Mouse (Mus musculus): ENCODE measurements around the gene C1rl. TPM values are rescaled to one million over a fixed set of nuclear protein-coding genes. Genes with fewer than 3 reads are reported as not detected.
A peak's percentile ranks its signal among the peaks of the same experiment; 100 is the strongest.

C1rl gene
- under 1 TPM; 0.28 to 0.61 TPM for total RNA-seq (2021)
- long read RNA-seq, experiment 1, partial matches to known transcripts: 0 of 1 reads
- long read RNA-seq, experiment 1, other reads (novel, unspliced or antisense): 0 of 1 reads
- long read RNA-seq, experiment 2, partial matches to known transcripts: 0 of 2 reads
- long read RNA-seq, experiment 2, other reads (novel, unspliced or antisense): 0 of 2 reads

DNA sequence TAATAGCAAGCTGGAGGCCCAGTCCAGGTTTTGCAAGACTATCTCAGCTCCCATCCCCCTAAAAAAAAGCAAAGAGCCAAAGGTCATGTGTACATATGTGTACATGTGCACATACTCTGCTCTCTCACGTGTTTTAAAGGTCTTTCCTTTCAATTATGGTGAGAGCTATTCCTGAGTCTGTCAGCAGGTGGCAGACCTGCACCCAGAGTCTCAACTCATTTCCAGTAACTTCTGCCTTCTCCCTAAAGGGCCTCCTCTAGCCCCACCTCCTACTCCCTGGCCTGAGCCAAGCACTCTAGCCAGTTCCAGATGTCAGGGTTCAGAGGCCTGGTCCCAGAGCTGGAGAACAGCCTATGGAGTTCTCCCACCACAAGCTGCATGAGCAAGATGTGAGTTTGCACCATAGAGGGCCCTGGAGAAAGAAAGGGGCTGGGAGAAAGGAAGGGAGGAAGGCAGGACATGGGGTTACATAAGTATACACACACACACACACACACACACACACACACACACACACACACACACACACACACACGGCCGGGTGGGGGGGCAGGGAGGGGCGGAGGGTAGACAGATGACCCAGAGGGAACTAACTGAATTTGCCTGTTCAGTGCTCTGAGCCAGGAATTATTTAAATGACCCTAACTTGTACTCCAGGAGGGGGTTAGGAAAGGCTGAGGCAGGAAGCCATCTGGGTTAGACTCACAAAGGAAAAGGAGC is at the start of gene C1rl:
Gene C1rl (plus strand): TSS at position 272 of the 720 bp plus-strand sequence.
- Histone ChIP-seq H3K27ac (peak within 1 kb of the TSS; percentile 82), H3K4me3 (peak within 1 kb of the TSS; percentile 9; the same call in 1 of the 2 replicates)
- peak; percentile 84 for DNase-seq
- peak; percentile 79 for TF ChIP-seq CTCF (IDR thresholded peaks at IDR 0.05)
- intact Hi-C loops (cut with DNase I): loop anchor here (5.0 kb wide), 1 partner anchor 49 kb away; the partner anchor contains the start of gene C1s1

DNA sequence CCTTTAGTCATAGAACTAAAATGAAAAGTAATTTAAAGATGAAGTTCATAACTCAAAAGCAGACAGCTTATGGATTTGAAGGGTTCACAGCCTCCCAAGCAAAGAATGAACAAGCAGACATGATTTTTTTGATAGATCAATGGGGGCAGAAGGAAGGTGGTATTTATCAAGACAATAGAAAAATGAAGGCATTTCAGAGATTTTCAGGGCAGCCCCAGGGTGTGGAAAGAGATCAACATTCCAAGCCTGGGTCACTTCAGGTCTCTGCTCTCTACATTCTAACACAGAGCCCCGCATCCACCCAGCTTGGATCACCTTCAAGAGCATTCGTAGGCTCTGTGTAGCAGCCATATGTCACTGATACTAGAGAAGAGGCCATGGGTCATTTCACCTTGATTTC is 49.6 kb upstream of the C1rl start:
- no peak for TF ChIP-seq CTCF (IDR thresholded peaks at IDR 0.05)
- Histone ChIP-seq H3K4me3 (no peak overlapping the region), H3K27ac (no peak overlapping the region)
- no peak for DNase-seq
- intact Hi-C loops (cut with DNase I): no loop called here

DNA sequence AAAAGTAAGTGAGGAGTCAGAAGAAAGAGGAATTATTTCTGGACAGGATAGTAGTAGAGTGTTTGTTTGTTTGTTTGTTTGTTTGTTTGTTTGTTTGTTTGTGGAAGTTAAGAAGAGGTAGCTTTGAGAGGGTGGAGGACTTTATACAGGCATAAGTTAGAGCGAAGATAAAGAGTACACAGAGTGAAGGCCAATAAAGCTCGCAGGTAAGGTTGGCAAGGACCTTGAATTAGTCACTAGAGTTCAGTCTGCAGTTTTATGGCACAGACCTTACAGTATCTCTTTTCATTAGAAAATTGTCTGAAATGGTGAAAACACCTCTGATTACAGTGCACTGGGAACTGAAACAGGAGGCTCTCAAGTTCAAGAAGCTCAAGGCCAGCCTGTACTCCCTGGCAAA is 46.9 kb upstream of the C1rl start:
- H3K4me3 ChIP-seq: no peak overlapping the region
- no peak for DNase-seq
- no peak for TF ChIP-seq CTCF (IDR thresholded peaks at IDR 0.05)
- intact Hi-C loops (cut with DNase I): no loop called here
- no peak overlapping the region for H3K27ac ChIP-seq

DNA sequence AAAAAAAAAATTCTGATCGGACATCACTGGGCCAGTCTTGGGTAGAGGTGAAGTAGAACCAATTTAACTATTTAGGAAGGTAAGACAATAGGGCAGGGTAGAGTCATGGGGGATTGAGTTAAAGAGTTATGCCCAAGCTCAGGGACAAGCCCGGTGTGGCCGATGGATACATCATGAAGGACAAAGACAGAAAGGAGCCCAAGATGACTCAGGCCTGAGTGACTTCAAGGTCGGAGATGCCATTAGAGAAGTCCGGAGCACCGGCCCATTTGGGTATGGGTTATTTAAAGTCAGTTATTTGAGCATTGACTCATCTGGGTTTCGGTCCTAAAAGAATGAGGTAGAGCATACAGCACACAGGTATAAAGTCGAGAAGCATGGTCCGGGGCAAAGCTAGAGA is 46.5 kb upstream of the C1rl start:
- TF ChIP-seq CTCF (IDR thresholded peaks at IDR 0.05): no peak
- intact Hi-C loops (cut with DNase I): no loop called here
- no peak for DNase-seq
- H3K27ac ChIP-seq: no peak overlapping the region
- no peak overlapping the region for H3K4me3 ChIP-seq

DNA sequence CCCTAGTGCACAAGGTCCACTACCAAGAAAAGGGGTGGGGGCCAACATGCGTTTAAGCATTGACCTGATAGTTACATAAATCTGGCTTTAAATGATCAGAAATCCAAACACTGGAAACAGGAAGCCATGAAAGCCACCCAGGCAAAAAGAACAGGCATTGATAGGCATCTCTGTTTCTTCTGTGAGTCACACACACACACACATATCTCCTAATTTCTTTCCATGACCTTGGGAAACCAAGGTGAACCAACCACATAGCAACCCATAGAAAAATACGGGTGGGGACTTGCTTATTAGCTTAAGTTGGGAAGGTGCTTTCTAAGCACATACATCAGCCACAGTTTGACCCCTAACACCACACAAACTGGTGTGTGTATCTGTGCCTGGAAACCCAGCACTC is 45.6 kb upstream of the C1rl start:
- no peak for DNase-seq
- H3K4me3 ChIP-seq: no peak overlapping the region
- H3K27ac ChIP-seq: no peak overlapping the region
- intact Hi-C loops (cut with DNase I): no loop called here
- TF ChIP-seq CTCF (IDR thresholded peaks at IDR 0.05): no peak

DNA sequence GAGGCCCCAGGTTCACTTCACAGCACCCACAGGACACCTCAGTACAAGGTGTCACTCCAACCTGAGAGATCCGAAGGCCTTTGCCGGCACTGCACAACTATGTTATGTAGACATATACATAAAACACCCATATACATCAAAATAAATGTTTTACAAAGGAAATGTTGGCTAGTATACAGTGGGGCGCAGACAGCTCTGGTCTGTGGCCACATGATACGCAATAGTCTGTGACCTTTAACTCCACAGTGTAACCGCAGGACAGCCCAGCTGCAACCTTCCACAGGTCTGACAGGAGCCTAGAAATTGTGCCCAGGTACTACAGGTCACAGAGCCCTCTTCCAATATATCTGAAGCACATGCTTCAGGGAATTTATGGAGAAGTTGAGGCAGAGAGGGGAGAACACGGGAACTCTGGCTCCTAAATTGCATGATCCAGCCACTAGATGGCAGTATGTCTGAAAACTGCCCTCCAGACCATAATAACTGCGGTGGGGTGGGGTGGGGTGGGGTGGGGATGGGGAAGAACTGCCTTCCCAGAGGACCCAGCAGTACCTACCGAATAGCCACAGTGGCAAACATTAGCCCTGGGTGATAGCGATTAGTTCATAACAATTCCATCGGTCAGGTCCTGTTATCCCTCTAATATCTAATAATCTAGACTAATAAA is 44.6 kb upstream of the C1rl start:
- H3K27ac ChIP-seq: no peak overlapping the region

DNA sequence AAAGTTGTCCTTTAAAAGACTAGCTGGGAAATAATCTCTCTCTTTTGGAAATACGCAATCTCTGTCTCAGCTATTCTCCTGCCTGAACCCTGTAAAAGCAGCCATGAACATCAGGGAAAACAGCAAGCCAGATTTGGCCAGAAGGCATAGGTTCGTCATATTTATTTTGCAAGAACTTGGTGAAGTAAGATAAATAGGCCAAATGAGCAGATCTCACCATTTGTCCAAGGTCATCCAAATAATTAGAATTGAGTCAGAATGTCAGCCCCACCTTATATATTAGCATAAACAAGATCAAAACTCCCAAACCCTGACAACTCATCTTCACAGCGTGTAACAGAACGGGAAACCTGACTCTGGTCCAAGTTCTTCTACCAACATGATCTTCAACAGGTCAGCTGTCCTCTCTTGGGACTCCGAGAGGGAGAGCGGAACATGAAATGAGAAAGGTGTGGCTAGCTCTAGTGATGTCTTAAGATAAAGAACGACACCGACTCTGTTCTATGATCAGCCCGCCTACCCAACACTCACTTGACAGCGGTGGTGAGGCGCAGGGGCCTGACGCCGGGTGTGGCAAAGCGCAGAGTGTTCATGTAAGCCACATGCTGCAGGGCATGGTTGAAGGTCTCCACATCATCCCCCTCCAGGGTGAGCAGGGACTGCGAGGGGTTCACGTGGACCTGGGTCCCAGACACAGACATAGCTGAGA is 43.8 kb upstream of the C1rl start:
- intact Hi-C loops (cut with DNase I): no loop called here
- no peak overlapping the region for H3K27ac ChIP-seq
- no peak for DNase-seq
- H3K4me3 ChIP-seq: no peak overlapping the region
- TF ChIP-seq CTCF (IDR thresholded peaks at IDR 0.05): no peak

More for the DNA sequence above, 44.6 kb upstream of the C1rl start:
- no peak for DNase-seq
- no peak overlapping the region for H3K4me3 ChIP-seq
- intact Hi-C loops (cut with DNase I): no loop called here
- peak; percentile 61 for TF ChIP-seq CTCF (IDR thresholded peaks at IDR 0.05)

DNA sequence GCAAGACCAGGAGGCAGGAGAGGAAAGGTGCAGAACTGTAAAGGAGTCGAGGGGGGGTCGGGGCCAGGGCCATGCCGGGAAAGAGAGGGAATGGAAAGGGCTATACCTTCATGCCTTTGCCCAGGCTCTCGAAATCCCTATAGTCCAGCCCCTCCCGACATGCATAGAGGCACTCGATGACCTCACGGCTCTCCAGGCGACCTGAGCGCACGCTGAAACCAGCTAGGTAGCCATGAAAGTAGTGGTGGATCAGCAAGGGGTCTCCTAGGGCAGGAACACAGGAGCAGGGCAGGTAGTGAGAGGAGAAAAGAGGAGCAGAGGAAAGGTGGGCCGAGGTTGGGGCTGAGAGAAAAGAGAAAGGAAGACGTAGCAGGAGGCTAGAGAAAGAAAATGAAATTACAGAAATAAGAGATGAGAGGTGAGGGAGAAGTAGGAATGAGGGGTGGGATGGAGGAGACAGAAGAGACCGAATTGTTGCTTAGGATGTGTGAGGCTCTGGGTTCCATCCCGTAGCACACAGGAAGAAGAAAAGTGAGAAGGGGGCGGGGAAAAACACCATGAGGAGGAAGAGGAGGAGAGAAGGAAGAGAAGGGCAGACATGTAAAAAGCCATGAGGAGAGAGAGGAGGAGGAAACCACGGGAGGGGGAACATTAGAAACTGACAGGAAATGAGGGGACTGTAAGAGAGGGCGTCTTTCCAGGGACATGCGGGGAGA is 43.1 kb upstream of the C1rl start:
- H3K4me3 ChIP-seq: no peak overlapping the region
- no peak overlapping the region for H3K27ac ChIP-seq
- TF ChIP-seq CTCF (IDR thresholded peaks at IDR 0.05): no peak
- DNase-seq: no peak
- intact Hi-C loops (cut with DNase I): no loop called here

DNA sequence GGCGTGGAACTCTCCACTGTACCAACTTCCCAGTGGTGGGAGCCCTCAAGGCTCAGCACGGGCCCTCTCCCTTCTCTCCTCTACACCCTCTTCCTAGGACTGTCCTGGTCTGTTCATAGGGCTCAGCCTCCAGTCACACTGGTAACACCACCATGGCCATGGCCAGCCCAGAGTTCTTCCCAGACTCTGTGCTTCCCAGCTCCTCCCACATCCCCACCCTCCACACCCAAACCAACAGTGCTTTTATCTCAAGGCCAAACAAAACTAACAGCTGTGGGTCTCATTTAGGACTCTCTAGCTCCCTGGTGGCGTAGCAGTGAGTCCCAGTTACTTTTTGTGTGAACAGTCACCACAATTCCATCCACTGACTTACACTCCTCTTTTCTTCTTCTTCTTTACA is 40.9 kb upstream of the C1rl start:
- DNase-seq: no peak
- Histone ChIP-seq H3K4me3 (no peak overlapping the region), H3K27ac (no peak overlapping the region)
- TF ChIP-seq CTCF (IDR thresholded peaks at IDR 0.05): no peak
- intact Hi-C loops (cut with DNase I): no loop called here

DNA sequence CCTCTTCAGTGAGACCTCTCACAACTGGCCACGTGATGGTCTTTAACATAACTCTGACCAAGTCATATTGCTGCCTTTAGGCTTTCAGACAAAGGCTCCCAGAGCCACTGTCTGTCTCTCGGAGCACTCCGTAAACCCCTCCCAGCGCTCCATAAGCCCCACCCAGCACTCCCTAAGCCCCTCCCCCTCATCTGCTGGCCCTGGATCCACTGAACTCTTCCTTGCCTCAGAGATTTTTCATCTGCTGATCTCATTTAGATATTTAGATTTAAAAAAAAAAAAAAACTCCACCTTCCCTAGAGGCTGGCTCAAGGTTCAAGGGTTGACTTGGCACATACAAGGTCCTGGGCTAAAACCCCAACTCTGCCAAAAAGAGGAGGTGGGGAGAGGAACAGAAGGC is 39.2 kb upstream of the C1rl start:
- no peak overlapping the region for H3K27ac ChIP-seq
- no peak for TF ChIP-seq CTCF (IDR thresholded peaks at IDR 0.05)
- no peak overlapping the region for H3K4me3 ChIP-seq
- no peak for DNase-seq
- intact Hi-C loops (cut with DNase I): no loop called here

DNA sequence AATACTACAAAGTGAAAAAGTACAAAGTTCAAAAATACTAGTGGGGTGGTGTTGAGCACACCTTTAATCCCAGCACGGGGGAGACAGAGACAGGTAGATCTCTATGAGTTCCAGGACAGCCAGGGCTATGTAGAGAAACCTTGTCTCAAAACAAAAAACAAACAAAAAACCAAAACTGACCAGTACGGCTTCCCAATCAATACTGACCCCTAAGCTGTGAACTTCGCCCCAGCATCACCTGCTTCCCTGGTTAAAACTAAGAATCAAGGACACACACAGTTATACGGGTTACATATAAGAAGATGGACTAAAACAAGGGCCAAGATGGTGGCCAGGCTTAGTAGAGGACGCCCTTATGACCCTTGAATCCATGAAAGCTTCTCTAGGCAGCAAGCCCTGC is 36.7 kb upstream of the C1rl start:
- Histone ChIP-seq H3K27ac (no peak overlapping the region), H3K4me3 (no peak overlapping the region)
- intact Hi-C loops (cut with DNase I): no loop called here
- DNase-seq: no peak
- no peak for TF ChIP-seq CTCF (IDR thresholded peaks at IDR 0.05)

DNA sequence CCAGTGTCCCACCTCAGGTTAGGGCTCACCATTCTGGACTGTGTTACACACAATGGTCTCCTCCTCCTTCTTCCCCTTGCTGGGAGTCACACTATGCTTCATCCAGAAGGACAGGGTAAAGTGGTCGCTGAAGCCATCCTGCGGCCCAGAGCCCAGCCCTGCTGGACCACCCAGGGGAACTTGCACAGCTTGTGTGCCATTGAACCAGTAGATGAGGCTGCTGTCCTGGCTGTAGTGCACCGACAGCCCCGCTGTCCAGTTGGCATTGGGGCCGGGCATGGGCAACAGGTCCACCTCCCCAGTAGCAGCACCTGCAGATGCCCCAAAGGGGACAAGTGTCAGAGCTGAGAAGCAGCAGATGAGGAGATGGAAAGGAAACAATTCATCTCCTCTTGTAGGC is 35.1 kb upstream of the C1rl start:
- DNase-seq: no peak
- no peak overlapping the region for H3K4me3 ChIP-seq
- TF ChIP-seq CTCF (IDR thresholded peaks at IDR 0.05): no peak
- H3K27ac ChIP-seq: no peak overlapping the region
- intact Hi-C loops (cut with DNase I): no loop called here
